Mouse (Mus musculus) spleen, adult 18-20 months (tissue): Measurements from ENCODE around the gene Slc5a6.

Experiments used
- DNase-seq, 2 experiments: peaks; one replicate each; pipeline ENCODE4 v3.0.0; 2022; ENCODE audit warnings: mixed read lengths in 2 of 2

Gene Slc5a6

DNA sequence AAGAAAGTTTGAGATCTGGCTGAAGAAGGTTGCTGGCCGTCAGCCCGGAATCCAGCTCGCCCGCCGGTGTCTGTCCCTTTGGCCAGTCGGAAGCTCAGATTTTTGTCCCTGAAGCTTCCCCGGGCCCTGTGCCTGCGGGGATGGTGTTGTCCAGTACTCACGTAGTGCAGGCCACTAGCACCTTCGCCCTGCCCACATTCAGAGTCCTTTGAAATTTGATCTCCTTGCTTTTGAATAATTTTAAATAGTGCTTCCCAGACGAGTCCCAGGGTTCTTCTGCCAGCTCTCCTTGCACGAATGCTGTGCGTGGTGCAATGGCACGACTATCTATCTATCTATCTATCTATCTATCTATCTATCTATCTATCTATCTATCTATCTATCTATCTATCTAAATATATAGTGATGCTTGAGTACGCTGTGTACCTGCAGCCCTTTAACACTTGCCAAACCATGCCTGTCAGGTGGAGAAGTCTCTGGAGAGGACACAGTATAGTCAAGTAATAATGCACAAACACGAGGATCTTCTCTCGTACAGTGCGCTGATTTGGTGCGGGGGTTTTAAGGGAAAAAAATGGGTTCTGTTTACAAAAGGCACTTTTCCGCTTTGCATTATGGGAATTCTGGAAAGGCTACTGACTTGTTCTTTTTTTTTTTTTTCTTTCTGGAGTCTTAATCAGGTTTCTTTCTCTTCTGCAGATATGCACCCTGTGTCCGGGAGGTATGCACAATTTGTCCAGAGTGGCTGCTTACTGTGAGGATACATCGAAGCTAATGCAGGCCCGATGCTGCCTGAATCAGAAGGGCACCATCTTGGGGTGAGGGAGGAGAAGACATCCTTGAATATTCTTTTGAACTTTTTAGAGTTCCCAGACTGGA lies at the start of gene Slc5a6:
Gene Slc5a6 (minus strand): TSS at position 162 of the 879 bp plus-strand sequence.
- peak in 1 of 2 experiments; percentile 34 for DNase-seq

DNA sequence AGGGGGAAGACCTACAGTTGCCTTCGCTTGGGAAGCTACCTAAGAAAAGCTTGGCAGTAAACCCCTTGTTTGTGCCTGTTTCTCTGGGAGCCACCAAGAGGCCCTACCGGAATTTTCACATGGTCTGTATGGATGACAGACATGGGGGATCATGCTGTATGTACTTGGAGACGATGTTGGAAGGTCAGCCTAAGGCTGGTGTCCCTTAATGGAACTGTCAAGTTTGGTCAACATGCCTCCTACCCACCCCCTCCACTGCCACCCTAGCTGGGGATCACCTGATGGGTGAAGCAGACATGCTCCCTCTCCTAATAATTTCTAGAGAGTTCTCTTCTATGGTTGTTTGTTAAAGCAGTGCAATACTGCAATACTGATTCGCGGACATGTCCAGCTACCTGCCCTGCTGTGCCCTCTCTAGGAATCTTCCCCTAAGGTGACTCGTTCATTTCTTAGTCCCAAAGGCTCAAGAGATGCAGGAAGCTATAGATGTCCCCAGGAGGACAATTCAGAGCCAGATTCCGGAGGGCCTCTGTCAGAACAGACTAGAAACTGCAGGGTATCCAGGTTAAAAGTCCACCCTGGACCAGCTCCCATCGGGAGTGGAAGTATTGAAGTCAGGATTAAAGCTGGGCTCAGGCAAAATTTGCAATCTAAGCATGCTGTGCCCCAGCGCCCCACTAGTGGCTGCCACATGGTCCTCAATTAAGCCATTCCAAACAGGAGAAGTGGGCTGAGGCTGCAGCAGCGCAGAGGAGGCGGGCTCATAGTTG lies 47.2 kb upstream of the Slc5a6 start:
- DNase-seq = no peak

DNA sequence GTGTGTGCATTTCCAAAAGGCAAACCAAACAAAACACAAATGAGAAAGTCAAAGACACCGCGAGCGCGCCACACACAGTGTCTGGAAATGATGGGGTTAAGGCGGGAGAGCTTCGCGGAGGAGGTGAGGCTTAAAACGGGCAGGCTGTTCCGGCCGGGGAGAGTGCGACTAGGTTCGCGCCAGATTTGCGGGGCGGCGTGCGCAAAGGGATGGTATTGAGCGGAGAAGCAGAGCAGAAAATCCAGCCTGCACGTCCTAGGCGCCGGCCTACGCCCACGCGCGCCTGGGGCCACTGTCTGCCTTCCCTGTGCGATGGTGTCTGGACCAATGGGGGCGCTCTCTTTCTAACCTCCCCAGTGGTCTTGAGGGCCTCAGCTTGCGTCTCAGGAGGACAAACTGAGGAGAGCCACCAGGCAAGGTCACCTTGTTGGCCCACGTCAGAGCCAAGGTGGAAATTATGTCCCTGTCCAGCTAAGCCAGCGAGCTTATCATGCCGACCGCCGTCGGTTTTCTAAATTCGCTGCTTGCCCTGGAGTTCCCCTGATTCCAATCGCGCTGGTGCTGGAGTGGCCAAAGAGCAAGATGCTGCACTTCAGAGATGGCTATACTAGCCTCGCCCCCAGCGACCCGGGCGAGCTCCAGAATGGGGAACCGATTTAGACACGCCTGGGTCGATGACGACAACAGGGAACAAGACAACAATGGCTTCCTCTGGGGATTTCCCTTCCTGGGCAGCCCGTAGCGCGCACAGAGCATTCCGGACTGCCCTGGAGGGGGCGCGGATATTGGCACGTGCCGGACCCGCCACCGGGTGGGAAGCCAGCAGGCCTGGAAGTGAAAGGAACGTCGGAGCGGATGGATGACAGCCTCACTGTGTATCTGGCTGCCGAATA lies 46.3 kb upstream of the Slc5a6 start:
- peak; percentile 65 for DNase-seq

DNA sequence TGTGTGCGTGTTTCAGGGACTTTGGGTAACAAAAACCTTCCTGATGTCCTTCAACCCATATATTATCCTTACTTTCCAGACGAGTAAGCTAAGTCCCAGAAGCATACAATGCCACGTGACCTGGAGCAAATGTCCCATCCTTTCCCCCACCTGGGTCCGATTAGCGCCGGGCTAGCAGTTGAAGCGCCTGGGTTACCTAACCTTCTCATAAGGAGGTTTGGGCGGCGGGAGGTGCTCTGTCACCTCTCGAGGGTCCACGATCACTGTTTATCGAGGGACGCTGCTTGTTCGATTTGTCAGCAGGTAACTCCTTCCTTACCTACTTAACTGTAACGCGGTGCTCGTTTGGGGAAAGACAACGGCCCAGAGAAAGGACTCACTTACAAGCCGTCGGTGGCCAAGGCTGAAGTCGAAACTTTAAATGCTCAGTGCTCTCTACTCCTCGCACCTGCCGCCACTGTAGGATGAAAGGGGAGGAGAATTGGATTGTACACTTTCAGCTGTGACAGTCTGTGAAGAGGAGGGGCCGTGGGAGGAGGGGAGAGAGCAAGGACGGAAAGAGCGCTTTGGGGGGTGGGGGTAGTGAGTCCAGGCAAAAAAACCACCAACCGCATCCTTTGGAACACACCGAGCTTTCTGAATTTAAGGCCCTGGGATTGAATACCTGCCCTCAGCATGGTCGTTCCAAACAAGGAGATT lies 45.5 kb upstream of the Slc5a6 start:
- no peak for DNase-seq

DNA sequence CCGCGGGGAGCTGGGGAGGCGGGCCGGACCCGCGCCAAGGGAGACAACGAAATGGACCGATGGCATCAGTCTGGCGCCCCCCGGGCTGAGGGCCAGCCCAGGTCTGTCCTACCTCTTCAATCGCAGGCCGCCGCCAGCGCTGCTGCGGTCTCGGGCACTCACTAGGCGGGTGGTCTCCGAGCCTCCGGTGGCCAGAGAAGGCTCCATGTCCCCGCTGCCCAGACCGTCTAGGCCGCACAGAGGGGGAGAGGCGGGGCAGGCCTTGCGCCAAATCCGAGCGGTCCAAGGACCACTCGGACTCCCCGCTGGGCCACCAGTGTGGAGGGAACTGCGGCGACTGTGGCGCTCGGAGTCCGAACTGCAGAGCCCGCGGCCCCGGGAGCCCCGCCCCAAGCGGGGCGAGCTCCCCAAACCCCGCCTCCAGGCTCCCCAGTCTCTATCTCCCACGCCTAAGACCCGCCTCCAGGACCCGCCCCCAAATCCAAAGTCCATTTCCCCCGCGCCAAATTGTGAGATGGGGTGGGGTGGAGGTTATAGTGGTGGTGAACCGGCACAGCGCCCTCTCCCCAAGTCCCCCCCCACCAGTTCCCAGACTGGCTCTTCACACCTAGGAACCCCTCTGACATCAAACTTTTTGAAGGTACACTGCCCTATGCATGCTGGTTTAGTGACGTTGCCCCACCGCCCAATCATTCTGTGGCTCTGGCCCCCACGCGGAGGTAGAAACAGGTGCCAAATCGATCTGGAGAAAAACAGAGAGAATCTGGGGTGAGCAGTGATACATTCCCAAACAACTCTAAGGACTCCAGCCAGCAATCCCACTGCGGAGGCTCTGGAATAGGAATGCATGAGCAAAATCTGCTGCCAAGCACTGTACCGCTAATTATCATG lies 44.7 kb upstream of the Slc5a6 start:
- DNase-seq = peak in 1 of 2 experiments; percentile 44

DNA sequence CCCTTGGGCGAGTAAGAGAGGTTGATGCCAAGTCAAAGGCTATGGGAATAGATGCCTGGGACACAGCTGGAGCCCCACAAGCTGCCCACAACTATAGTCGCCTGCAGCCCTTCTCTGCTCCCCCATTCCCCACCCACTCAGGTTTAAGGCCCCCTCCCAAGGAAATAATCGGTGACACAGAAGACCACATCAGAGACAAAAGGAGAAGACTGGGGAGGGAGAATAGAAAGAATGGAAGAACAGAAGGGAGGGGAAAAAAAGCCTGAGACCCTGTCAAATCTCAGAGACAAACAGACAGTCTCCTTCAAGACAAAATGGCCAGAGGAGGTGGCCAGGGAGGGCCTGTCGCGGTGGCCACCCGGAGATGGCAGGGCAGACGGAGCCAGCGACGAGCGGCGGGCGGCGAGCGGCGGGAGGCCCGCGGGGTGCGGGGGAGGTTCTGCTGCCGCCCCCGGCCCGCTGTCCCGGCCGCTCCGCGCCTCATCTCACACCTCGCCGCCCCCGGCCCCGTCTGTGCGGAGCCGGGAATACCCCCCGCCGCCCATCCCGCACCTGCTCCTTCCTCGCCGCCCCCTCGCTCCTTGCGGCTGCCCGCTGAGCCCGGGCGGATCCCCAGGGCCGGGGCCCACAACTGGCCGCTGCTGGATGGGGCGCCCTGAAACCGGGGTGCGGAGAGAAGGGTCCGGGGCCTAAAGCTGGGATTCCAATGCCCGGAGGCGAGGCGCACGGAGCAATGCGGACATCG lies 43.7 kb upstream of the Slc5a6 start:
- DNase-seq = no peak

DNA sequence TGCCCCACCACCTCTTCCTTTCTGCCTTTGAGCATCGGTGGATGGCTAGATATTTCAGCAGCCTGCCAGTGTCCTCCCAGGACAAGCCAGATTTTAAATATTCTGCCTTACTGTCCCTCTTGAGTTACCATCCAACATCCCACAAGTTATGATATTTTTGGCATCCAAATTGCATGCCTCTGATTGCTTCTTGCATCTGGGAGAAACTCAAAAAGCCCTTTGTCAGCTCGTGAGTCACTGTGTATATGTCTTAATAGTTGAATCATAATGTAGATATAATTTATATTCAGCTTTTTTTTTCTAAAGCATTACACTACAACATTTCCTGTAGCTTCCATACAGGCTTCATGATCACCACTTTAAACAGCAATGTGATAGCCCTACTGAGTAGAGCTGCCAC lies 38.4 kb upstream of the Slc5a6 start:
- DNase-seq = no peak

DNA sequence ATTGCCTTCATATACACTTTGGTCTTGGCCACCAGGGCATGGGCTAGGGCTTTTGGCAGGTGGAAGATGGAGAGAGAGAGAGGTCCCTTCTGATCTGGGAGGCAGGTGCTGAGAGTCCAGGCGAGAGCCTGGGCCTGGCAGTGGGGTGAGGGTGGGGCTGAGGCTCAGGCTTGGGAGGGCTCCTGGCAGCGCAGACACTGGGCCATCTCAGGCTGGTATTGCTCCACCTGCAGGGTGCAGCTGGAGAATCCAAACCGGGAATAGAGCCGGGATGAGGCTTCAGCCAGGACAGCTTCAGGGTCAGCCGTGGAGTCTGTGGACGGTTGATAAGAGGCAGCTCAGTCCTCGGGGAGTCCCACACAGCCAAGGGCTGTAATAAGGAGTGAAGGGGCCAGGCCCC lies 37.9 kb upstream of the Slc5a6 start:
- no peak for DNase-seq

DNA sequence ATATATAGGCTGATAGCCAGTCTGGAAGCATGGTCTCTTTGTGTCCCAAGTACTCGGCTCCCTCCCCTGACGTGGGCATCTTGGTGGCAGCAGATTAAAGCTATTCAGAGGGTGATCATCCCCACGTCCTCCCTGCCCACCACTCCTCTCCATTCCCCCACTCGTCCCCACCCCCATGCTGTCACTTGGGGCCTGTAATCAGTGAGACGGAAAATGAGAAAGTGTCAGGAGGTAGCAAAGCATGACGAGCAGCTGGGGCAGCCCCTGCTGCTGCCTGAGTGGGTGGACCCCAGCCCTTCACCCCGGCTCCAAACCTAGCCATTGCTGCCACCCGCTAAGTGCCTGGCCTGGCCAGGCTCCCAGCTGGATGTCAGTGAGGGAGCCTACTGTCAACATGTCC lies 35.2 kb upstream of the Slc5a6 start:
- DNase-seq = peak; percentile 32 to 35

DNA sequence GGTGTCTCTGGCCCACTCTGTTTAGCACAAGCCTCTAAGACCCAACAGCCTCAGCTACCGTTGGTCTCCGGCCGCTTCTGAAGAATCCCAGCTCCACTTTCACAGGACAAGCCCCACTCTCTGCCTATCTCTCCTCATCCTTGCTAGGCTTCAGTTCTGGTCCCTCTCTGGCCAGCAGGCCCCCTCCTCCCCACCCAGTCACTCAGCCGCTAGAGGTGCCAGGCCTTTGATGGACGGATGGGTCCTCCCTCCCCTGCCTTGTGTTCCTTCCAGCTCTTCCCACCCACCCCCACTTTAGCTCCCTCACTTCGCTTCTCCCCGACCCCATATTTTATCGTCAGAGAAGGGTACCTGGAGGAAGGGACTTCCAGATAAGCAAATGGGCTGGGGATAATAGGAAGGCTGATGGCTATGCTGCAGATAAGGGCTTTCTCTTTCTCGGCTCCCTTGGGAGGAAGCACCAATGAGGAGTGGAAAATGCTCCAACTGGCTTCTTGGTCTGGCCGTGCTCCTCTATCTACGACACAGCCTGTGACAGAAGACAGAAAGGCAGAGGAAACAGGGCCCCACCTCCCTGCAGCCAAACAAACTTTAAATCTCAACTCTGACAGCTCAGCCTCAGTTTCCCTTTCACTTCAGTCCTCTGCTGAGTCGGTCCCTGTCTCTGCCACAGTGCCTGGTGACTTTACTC lies 34.4 kb upstream of the Slc5a6 start:
- no peak for DNase-seq

DNA sequence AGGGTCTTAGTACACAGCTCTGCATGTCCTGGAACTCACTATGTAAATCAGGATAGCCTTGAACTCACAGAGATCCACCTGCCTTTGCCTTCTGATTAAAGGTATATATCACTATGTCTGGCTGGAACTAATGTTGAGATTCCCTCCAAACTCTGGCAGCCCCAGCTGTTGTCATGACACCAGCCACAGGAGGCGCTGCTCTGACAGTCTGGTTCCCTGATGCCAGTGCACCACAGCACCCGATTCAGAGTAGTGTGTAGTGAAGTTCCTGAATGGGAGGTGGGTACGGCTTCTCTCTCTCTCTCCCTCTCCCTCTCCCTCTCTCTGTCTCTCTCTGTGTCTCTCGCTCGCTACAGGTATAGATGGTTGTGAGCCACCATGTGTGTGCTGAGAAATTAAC lies 33.6 kb upstream of the Slc5a6 start:
- DNase-seq = peak; percentile 49 to 75

DNA sequence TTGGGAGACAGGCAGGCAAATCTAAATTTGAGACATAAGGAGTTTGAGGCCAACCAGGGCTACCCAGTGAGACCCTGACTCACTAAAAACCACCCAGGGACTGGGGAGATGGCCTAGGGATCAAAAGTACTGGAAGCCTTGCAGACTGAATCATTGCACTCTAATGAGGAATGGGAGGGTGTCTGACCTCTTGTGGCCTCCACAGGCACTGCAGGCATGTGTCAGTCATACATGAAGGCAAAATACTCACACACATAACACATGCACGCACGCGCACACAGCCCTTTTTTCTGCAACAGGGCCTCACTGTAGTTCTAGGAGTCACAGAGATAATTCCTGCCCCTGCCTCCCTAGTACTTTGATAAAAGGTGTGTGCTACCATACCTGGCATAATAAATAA lies 32.7 kb upstream of the Slc5a6 start:
- DNase-seq = peak in 1 of 2 experiments; percentile 47

DNA sequence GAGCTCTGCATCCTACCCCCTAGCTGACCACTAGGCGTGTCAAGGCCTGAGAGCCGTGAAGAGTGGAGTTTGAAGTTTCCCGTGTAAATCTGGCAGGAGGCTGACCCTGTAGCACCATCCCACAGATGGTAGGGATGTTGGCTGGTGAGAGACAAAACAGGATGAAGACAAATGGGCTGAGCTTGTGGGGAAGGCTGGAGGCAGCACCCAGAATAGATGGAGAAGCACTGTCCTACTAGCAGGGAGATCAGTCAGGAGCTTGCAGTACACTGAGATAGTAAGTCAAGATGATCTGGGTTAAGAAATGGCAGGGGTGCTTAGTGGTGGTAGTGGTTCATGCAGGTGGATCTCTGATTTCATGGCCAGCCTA lies 32.1 kb upstream of the Slc5a6 start:
- DNase-seq = no peak

DNA sequence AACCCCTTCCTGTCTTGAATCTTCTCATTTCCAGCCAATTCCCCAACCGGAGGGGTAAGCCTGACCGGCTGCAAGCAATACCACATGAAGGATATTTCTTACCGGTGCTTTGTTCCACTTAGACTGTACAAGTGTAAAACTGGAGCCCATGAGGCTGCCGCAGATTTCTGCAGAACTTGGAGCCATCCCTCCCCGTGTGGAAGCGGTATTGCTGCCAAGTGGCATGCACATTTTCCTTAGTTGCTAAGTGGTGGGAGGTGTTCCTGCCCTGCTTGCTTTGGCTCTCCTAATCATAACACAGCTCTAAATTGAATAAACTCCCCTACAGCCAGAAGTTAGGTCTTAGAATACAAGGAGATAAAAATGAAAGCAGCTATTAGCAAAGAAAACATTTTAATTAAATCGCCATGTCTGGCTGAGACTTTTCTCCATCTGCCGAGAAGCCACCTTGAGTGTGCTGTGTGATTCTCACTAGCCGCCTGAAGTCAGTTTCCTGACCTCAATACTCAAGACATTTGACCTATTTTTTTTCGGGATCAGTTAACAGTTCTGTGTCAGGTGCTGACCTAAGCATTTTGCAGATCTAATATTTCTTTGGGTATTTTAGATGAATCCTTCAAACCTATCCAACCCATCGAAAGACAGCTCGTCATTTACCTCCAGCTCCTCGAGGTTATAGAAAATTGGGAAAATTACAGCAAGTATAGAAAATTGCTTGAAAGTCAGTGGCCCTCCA lies 31.5 kb upstream of the Slc5a6 start:
- no peak for DNase-seq

DNA sequence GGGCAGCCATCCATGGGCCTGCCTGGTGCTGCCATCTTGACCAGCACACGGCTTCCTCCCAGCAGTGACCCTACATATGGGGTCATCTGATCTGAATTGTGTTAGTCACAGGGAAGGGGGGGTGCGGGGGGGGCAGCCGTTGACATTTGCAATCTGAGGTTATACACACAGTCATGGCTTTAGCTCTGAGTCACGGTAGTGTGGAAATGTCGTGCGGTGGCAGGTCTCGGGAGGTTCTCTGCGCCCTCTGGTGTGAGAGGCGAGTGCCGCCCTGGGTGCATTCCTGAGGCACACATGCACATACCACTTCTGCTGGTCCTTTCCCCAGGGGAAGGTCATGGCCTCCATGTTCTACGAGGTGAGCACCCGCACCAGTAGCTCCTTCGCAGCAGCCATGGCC lies 27.6 kb upstream of the Slc5a6 start:
- no peak for DNase-seq

DNA sequence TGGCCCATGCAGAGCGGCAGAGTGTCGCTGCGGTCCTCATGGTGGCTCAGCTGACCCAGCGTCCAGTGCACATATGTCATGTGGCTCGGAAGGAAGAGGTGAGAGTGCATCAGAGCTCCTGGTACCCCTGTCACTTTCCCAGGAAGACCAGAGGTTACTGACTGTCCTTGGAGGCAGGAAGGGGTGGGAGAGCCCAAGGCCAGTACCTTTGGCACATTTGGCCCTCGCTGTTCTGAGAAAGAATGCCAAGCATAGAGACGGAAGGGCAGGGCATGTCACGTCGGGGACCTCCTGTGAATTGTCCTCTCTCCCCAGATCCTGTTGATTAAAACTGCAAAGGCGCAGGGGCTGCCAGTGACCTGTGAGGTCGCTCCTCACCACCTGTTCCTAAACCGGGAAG lies 24.5 kb upstream of the Slc5a6 start:
- DNase-seq = no peak

DNA sequence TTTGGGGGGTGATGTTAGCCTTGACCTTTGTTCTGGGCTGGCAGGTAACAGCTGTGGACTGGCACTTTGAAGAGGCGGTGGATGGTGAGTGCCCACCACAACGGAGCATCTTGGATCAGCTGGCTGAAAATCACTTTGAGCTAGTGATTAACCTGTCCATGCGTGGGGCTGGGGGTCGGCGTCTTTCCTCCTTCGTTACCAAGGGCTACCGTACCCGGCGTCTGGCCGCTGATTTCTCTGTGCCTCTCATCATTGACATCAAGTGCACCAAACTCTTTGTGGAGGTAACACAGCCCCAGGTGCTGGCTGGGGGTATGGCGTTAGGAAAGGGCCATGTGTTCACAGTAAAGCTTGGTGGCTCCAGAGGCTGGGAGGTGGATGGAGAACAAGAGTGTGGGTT lies 23.1 kb upstream of the Slc5a6 start:
- no peak for DNase-seq

DNA sequence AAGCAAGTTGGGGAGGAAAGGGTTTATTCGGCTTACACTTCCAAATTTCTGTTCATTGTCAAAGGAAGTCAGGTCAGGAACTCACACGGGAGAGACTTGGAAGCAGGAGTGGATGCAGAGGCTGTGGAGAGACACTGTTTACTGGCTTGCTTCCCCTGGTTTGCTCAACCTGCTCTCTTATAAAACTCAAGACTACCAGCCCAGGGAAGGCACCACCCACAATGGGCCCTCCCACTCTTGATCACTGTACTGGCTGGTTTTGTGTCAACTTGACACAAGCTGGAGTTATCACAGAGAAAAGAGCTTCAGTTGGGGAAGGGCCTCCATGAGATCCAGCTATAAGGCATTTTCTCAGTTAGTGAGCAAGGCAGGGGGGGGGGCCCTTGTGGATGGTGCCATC lies 22.3 kb upstream of the Slc5a6 start:
- no peak for DNase-seq

DNA sequence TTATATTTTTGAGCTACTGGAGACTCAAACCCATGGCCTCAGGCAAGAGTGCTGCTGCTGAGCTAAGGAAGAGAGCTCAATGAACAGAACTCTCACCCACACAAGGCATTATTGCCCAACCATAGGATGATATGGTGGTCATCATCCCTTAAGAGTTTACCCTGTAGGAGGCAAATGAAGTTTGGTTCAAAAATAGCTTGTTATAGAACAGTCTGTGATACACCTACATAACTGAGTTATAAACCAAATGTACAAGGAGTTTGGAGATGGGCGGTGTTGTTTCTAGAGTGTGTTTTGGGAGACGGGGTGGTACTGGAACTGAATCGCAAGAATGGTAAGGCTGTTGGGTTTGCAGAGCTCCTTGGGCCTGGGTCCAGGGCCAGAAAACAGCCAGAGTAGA lies 21.1 kb upstream of the Slc5a6 start:
- DNase-seq = no peak
